Mouse (Mus musculus) liver, embryonic 12.5 days (tissue): ENCODE measurements at regions not wholly inside any gene's neighbourhood (a gene's known extent, or its start where the extent isn't known, plus 50 kb on each side); places are given as distances from the start of the nearest gene placed in this dataset.

Experiments
- ATAC-seq: fragments of 200-750 bp; cut with Nextera tagmentation; 2 replicates; pipeline ENCODE4 v1.8.0; 2017; ENCODE audit warnings: moderate number of reproducible peaks, mild to moderate bottlenecking, moderate library complexity
- H3K27ac ChIP-seq: fragments of 300-500 bp; sonication (generic); 2 replicates; pipeline ENCODE4 v1.5.1; 2016; ENCODE audit warnings: mild to moderate bottlenecking
- H3K27me3 ChIP-seq: fragments of 300-500 bp; sonication (generic); replicated peaks from 2 replicates; pipeline ENCODE4 v1.6.1; 2016; ENCODE audit warnings: mild to moderate bottlenecking, moderate library complexity
- H3K36me3 ChIP-seq: fragments of 300-500 bp; sonication (generic); 2 replicates; pipeline ENCODE4 v1.6.1; 2016; ENCODE audit warnings: mild to moderate bottlenecking, moderate library complexity
- H3K4me1 ChIP-seq: fragments of 300-500 bp; sonication (generic); 2 replicates; pipeline ENCODE4 v1.6.1; 2016
- H3K4me2 ChIP-seq: fragments of 300-500 bp; sonication (generic); 2 replicates; pipeline ENCODE4 v1.6.1; 2016; ENCODE audit warnings: mild to moderate bottlenecking, moderate library complexity
- H3K4me3 ChIP-seq: fragments of 300-500 bp; sonication (generic); 2 replicates; pipeline ENCODE4 v1.5.1; 2016; ENCODE audit warnings: mild to moderate bottlenecking, moderate library complexity
- H3K9ac ChIP-seq: fragments of 300-500 bp; sonication (generic); 2 replicates; pipeline ENCODE4 v1.6.1; 2016; ENCODE audit warnings: mild to moderate bottlenecking, moderate library complexity
- H3K9me3 ChIP-seq: fragments of 300-500 bp; sonication (generic); replicated peaks from 2 replicates; pipeline ENCODE4 v1.6.1; 2016; ENCODE audit warnings: mild to moderate bottlenecking, moderate library complexity
- WGBS: fragments of 180-500 bp; shearing (Covaris S2); methylation state at CpG from one replicate; pipeline ENCODE4 v1.1.7; 2016; ENCODE audit not compliant: insufficient replicate concordance; 5-methylcytosine and 5-hydroxymethylcytosine counted together

DNA sequence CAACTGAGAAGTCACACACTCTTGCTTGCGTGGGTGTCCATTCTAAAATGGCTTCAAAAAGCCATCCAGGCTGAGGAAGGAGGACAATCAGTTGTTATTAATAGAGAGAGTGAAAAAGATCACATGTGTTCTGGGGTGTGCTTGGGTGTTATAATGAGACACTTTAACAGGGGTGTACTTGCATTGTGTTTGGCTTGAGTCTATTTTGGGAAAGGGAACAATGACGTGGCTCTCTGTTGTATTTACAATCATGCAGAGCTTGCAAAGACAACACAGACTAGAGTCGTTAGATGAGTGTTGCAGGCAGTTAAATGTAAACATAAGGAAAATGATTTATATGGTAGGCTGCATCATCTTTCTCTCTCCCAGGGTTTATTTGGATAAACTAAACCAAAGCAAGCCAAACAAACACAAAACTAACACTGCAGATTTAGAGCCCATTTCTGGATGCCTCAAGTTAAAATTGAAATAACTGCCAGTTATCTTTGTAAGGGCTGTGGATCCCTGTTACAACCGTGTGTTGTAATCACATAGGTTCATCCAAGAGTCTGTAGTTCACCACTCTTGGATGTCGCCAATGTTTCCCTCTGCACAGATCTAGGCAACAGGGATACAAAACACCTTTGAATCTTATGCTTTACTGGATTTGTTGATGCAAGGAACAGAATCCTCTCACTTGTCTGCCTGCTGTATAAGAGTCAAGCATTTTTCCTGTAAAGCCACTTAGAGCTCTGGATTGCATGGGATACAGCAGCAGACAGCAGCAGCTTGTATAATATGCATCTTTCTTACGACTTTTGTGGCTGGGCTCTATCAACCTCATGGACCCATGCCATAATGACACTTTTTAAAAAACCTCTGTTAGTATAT lies 139.9 kb upstream of the Rgmb start:
- Histone ChIP-seq H3K4me1 (no peaks in the 10 kb centered on the region), H3K27ac (no peak overlapping the region), H3K9ac (no peak overlapping the region), H3K4me2 (no peak overlapping the region), H3K27me3 (no peaks in the 10 kb centered on the region), H3K36me3 (no peaks in the 10 kb centered on the region), H3K4me3 (no peak overlapping the region), H3K9me3 (no peaks in the 10 kb centered on the region)
- no peak for ATAC-seq
- 52% methylated on average over 6 of the region's 6 CpGs for WGBS

DNA sequence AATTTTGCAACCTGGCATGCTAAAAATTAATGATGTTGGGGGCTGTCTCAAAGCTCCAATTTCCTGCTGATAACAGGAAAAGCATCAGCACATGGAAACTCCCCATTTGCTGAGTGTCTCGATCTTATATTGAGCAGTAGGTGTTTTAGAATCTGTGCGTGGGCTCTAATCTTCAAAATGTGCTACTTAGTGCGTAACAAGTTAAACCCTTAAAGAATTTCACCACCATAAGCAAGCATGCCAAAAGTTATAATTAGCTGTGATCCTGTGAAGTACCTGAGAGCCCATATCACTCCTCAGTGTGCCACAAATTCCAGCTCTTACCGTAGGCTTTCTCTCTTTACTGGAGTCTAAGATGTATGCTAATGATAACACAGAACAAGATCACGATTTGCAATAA lies 137.5 kb upstream of the Rgmb start:
- no peak for ATAC-seq
- WGBS = 62% methylated on average over 5 of the region's 5 CpGs
- Histone ChIP-seq H3K4me2 (no peak overlapping the region), H3K9ac (no peak overlapping the region), H3K4me3 (no peak overlapping the region), H3K9me3 (no peaks in the 10 kb centered on the region), H3K27ac (no peak overlapping the region), H3K36me3 (no peaks in the 10 kb centered on the region), H3K4me1 (no peaks in the 10 kb centered on the region), H3K27me3 (no peaks in the 10 kb centered on the region)

DNA sequence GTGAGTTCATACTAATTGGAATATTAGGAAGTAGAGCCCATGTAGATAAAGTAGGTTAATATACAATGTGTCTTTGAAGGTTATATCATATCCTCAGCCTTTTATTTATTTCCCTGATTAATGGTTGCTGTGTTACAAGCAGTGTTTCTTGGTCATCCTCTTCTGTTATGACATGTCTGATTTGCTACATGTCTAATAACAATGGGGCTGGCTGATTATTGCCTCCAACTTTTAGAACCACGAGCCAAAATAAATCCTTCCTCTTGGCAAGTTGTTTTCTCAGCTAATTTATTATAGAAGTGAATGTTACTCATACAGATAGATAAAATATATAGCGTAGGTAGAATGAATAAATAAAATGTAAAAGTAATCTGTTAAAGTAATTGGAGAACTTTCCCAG lies 124.8 kb upstream of the Rgmb start:
- Histone ChIP-seq H3K4me1 (no peaks in the 10 kb centered on the region), H3K9me3 (no peaks in the 10 kb centered on the region), H3K36me3 (no peaks in the 10 kb centered on the region), H3K4me3 (no peak overlapping the region), H3K4me2 (no peak overlapping the region), H3K9ac (no peak overlapping the region), H3K27me3 (no peaks in the 10 kb centered on the region), H3K27ac (no peak overlapping the region)
- no peak for ATAC-seq
- 49% methylated on average over 2 of the region's 2 CpGs for WGBS

DNA sequence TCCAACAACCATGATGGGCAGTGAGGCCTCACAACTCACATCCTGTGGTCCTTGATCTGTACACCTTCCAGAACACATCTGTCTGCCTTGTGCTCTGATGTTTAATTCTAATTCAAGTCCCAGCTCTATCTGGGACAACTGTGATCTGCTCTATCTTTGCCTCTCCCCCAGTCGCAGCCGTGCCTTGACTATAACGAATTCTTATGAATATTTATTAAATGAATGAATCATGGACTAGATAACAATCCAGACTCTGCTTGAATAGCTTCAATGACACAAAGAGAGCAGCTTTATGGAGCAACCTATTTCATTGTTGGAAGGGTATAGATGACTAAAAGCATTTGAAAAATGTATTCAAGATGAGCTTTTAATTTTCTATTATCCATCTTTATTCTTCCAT lies 120.8 kb upstream of the Rgmb start:
- no peak overlapping the region for H3K4me3 ChIP-seq
- H3K27ac ChIP-seq = no peak overlapping the region
- H3K4me1 ChIP-seq = no peaks in the 10 kb centered on the region
- H3K9ac ChIP-seq = no peak overlapping the region
- H3K4me2 ChIP-seq = no peak overlapping the region
- ATAC-seq = no peak
- H3K36me3 ChIP-seq = no peaks in the 10 kb centered on the region
- no peaks in the 10 kb centered on the region for H3K27me3 ChIP-seq
- no peaks in the 10 kb centered on the region for H3K9me3 ChIP-seq
- 58% methylated on average over 3 of the region's 3 CpGs for WGBS

DNA sequence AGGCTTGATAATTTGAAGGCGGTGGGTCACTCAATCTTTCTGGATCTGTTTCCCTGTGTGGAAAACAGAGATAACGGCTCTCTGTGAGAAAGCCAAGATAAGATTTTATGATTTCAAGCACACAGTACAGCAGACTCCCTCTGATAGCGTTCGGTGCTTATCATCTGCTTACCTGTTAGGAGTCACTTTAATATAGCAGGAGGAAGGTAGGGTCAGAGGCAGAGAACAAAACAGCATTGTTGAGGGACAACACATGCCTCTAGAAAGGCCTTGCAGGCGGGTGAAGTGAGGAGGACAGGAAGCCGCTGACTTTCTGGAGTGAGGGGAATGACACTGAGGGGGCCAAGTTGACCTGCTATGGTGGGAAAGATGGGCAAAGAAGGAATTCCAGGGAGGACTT lies 118.9 kb upstream of the Rgmb start:
- Histone ChIP-seq H3K36me3 (no peaks in the 10 kb centered on the region), H3K9me3 (no peaks in the 10 kb centered on the region), H3K4me2 (no peak overlapping the region), H3K4me3 (no peak overlapping the region), H3K9ac (no peak overlapping the region), H3K27me3 (no peaks in the 10 kb centered on the region), H3K4me1 (no peaks in the 10 kb centered on the region), H3K27ac (no peak overlapping the region)
- ATAC-seq = no peak
- WGBS = 41% methylated on average over 6 of the region's 6 CpGs

DNA sequence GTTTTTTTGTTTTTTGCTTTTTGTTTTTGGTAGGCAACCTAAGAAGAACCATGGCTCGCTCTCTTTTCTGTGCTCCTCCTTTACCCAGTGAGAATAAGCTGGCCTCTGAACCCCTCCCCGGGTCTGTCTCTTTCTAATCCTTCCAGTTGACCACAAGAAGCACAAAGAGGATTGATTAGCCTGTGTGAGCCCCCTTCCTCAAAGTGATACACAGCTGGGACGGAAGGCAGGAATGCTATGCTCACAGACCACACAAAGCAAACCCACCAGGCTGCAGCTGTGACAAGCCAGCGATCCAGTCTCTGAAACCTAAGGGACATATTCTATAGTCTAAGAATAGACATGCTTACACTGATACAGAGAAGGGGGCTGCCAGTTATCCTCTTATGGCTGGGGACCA lies 111.5 kb upstream of the Rgmb start:
- Histone ChIP-seq H3K36me3 (no peaks in the 10 kb centered on the region), H3K9me3 (no peaks in the 10 kb centered on the region), H3K4me3 (no peak overlapping the region), H3K27ac (no peak overlapping the region), H3K27me3 (no peaks in the 10 kb centered on the region), H3K4me2 (no peak overlapping the region), H3K9ac (no peak overlapping the region), H3K4me1 (no peaks in the 10 kb centered on the region)
- no peak for ATAC-seq
- 59% methylated on average over 4 of the region's 4 CpGs for WGBS

DNA sequence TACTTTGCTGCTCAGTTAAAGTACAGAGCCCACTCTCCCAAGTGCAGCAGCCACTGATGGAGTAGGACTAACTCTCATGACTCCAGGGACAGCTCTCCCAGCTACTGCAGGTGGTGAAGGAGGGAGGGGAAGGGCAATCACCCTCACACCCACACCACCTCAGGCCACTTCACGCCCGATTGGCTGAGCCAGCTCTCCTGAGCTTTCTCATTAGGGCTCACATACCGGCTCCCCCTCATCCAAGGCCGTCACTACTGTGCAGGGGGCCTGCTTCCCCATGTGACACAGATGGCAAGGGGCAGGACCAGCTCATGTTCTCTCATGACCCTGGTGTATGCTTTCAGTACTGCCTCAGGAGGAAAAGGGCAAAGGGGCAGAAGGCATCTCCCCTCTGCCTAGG lies 87.8 kb upstream of the Rgmb start:
- no peaks in the 10 kb centered on the region for H3K36me3 ChIP-seq
- H3K4me3 ChIP-seq = no peak overlapping the region
- no peak; the same call in 1 of the 2 replicates for ATAC-seq
- no peak overlapping the region for H3K27ac ChIP-seq
- H3K4me1 ChIP-seq = no peaks in the 10 kb centered on the region
- 36% methylated on average over 4 of the region's 4 CpGs for WGBS
- H3K9me3 ChIP-seq = no peaks in the 10 kb centered on the region
- H3K4me2 ChIP-seq = no peak overlapping the region
- H3K27me3 ChIP-seq = no peaks in the 10 kb centered on the region
- H3K9ac ChIP-seq = no peak overlapping the region

DNA sequence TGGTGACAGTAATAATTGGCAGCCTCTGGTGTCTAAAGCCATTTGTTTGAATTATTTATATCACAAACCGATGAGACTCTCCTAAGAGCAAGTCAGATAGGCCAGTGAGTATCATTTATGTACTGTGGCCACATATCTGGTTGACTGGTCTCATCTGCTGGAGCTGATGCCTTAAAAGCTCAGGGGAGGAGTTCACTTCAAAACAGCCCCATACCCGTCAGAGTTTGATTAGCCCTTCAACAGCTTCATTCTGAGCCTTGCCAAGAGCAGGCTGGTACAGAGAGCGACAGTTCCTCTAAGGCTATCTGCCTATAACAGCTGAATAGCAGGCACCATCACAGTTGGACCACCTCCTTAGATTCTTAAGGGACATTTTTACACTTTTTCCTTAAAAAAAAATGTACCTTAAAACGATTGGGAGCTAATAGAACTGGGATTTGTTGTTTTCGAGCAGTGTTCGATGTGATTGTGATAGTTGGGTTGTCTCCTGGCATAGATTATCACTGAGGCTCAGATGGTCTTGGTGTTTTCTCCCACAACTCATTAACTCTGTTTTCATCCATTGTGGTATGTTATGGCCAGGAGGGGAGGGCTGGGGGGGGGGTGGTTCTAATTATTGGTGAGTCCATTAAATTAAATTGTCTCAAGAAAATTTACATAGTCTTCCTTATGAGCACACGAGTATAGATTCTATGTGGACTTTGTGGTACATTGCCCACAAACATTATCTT lies 68.0 kb upstream of the Rgmb start:
- no peak for ATAC-seq
- no peak overlapping the region for H3K9ac ChIP-seq
- no peaks in the 10 kb centered on the region for H3K27me3 ChIP-seq
- H3K4me3 ChIP-seq = no peak overlapping the region
- H3K36me3 ChIP-seq = no peaks in the 10 kb centered on the region
- no peak overlapping the region for H3K27ac ChIP-seq
- WGBS = 55% methylated on average over 7 of the region's 7 CpGs
- H3K4me1 ChIP-seq = no peaks in the 10 kb centered on the region
- H3K4me2 ChIP-seq = no peak overlapping the region
- H3K9me3 ChIP-seq = no peaks in the 10 kb centered on the region

DNA sequence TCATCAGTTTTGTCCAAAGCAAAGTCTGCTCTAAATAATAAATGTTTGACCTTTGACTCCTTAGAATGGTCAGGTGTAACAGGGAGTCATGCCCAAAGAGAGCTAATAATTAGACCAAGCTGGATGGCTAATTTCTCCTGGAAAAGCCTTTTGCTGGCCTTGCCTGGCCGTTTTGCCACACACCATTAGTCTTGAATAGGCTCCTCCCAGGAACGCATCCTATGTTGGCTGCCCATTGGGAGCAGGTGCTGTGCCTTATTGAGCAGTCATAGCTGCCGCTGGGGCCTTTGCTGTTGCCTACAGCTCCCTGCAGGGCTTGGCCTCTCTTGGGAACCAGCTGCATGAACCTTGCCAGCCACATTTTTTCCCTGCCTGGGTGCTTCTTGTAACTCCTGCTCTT lies 65.1 kb upstream of the Rgmb start:
- Histone ChIP-seq H3K9me3 (no peaks in the 10 kb centered on the region), H3K4me2 (no peak overlapping the region), H3K4me1 (no peaks in the 10 kb centered on the region), H3K36me3 (no peaks in the 10 kb centered on the region), H3K27me3 (no peaks in the 10 kb centered on the region), H3K4me3 (no peak overlapping the region), H3K27ac (no peak overlapping the region), H3K9ac (no peak overlapping the region)
- ATAC-seq = no peak
- WGBS = 60% methylated on average over 3 of the region's 3 CpGs

DNA sequence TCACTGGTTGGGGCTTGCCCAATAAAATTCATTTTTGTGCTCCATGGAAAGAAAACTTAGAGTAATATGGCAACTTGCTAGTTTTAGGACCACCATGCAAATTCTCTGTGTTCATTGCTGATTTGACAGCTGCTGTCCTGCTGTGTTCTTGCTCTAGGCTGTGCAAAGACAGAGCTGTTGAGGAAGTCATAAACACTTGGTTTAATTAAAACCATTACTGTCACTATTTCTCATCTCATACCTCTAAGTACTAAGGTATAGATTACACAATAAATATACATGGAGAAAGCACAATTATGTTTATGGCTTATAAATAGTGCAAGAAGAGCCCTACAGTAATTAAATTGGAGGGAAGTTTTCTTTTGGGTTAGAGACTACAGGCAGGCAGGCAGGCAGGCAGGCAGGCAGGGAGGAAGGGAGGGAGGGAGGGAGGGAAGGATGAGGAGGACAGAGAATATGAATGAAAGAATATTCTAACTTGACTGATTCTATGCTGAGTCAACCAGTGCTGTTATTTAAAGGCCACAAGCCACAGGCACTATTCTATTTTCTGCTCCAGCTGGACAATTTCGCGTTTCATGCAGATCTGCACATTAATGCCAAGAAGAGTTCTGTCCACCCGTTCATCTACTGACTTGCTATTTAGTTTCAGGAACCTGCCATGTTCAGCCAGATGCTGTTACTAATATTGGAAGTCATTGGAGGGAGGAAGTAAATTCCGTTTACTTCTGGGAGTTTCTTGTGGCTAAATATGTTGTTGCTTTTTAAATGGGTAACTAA lies 61.2 kb upstream of the Rgmb start:
- no peak overlapping the region for H3K4me3 ChIP-seq
- WGBS = 59% methylated on average over 4 of the region's 4 CpGs
- no peak overlapping the region for H3K4me2 ChIP-seq
- ATAC-seq = no peak
- H3K4me1 ChIP-seq = no peaks in the 10 kb centered on the region
- no peak overlapping the region for H3K27ac ChIP-seq
- H3K27me3 ChIP-seq = no peaks in the 10 kb centered on the region
- no peak overlapping the region for H3K9ac ChIP-seq
- no peaks in the 10 kb centered on the region for H3K9me3 ChIP-seq
- H3K36me3 ChIP-seq = no peaks in the 10 kb centered on the region

DNA sequence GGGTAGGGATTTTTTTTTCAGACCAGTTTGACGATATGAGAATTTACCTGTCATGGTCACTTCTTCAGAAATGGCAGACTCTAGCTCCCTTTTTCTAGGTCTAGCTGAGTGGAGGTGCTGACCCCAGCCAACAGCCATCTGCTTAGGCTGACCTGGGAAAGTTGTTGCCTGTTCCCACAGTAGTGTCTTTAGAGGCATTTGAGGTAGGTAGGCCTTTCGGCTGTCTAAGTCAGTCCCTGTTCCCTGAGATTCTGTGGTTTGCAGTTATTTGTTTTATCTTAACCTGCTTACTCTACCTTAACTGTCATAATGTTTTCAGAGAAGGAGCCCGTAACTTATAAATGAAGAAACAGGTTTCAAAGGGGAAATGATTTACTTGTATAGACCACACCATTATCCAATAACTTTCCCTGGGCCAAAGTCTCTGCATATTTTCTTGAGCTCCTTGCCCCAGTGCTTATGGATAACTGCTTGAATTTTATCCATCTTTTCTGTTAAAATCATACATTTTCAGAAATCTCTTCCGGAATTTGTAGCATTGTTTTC lies 59.8 kb upstream of the Rgmb start:
- Histone ChIP-seq H3K36me3 (no peaks in the 10 kb centered on the region), H3K4me3 (no peak overlapping the region), H3K9me3 (no peaks in the 10 kb centered on the region), H3K27ac (no peak overlapping the region), H3K4me2 (no peak overlapping the region), H3K9ac (no peak overlapping the region), H3K4me1 (no peaks in the 10 kb centered on the region), H3K27me3 (no peaks in the 10 kb centered on the region)
- 67% methylated on average over 4 of the region's 4 CpGs for WGBS
- ATAC-seq = no peak

DNA sequence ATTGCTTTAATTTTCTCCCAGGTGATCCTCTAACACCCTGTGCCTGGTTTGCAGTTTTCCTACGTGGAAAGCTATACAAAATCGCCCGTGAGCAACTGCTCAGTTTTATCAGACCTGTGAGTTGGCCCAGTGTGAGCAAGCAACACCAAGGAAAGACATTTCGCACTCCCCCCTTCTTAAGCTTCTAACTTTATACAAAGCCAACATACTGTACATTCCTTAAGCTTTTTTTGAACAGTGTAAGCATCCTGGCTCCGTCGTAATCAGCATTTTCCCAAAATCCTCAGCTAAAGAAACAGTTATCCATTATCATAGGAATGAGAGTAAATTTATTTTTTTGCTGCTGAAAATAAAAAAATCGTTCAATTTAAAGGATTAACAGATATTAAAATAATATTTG lies 52.0 kb upstream of the Rgmb start:
- H3K9ac ChIP-seq = no peak overlapping the region
- 56% methylated on average over 7 of the region's 7 CpGs for WGBS
- H3K4me1 ChIP-seq = no peaks in the 10 kb centered on the region
- no peaks in the 10 kb centered on the region for H3K9me3 ChIP-seq
- H3K4me3 ChIP-seq = no peak overlapping the region
- no peak for ATAC-seq
- H3K27ac ChIP-seq = no peak overlapping the region
- no peaks in the 10 kb centered on the region for H3K36me3 ChIP-seq
- H3K27me3 ChIP-seq = no peaks in the 10 kb centered on the region
- H3K4me2 ChIP-seq = no peak overlapping the region
